Mouse (Mus musculus): ENCODE measurements around the gene Pabpn1l. TPM values are rescaled to one million over a fixed set of nuclear protein-coding genes. Genes with fewer than 3 reads are reported as not detected.

The Pabpn1l gene
- polyA plus RNA-seq, 1 experiment: 0.11 TPM

- 77% methylated on average over 6 of the region's 6 CpGs for WGBS
- no peak overlapping the region for H3K4me3 ChIP-seq (ENCODE audit: insufficient read depth, low read depth, low read length)
- no peaks in the 10 kb centered on the region for H3K36me3 ChIP-seq (ENCODE audit: control insufficient read depth, insufficient read depth, low read length)
- H3K27ac ChIP-seq (ENCODE audit: insufficient read depth, low read depth, low read length): no peak overlapping the region
- TF ChIP-seq CTCF (conservative IDR thresholded peaks at IDR 0.05; ENCODE audit: insufficient read depth, insufficient read length, low read depth, low read length) (no peak), POLR2A (IDR thresholded peaks at IDR 0.05; ENCODE audit: low read depth, low read length) (no peak)
- H3K27me3 ChIP-seq (replicated peaks; ENCODE audit: control insufficient read depth, insufficient read depth, low read length): no peaks in the 10 kb centered on the region
- peaks cover 3% of the 10 kb centered on the region; the same call in 1 of the 2 replicates for H3K4me1 ChIP-seq (ENCODE audit: control insufficient read depth, insufficient read depth, low read length)
- DNase-seq: no peak
These were observed 3.7 kb downstream of the Pabpn1l start for GRCm38 (mm10) chr8:122618660-122619378.

DNA sequence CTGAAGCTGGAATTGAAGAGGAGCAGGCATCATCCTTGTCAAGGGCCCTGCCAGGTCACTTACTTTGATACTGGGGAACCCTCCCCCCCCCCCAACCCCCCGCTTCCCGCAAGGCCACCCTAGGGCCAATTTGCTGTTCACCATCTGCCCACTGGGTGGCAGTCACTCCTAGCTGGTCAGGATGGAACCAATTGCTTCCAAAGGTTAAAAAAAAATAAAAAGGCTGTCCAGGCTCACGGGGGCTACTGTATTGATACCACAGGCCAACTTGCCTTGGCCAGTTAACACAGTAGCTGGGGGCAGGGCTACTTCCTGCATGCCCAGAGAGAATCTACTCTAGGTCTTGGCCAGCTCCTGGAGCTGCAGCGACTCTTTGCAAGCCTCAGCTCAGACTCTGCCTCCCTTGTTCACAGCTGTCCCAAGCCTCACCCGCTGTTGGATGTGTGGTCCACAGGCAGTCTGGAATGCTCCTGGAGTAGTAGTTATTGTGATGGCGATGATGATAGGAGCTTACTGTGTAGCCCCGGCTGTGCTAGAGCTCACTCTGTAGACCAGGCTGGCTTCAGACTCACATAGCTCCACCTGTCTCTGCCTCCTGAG, 4.5 kb downstream of the Pabpn1l start:
- Histone ChIP-seq H3K27me3 (replicated peaks; ENCODE audit: control insufficient read depth, insufficient read depth, low read length) (no peaks in the 10 kb centered on the region), H3K36me3 (ENCODE audit: control insufficient read depth, insufficient read depth, low read length) (no peaks in the 10 kb centered on the region), H3K4me1 (ENCODE audit: control insufficient read depth, insufficient read depth, low read length) (peaks cover 3% of the 10 kb centered on the region; the same call in 1 of the 2 replicates), H3K4me3 (ENCODE audit: insufficient read depth, low read depth, low read length) (no peak overlapping the region), H3K27ac (ENCODE audit: insufficient read depth, low read depth, low read length) (no peak overlapping the region)
- peak; percentile 85 for DNase-seq
- 29% methylated on average over 6 of the region's 7 CpGs for WGBS
- TF ChIP-seq CTCF (conservative IDR thresholded peaks at IDR 0.05; ENCODE audit: insufficient read depth, insufficient read length, low read depth, low read length): peak; percentile 73
- TF ChIP-seq POLR2A (IDR thresholded peaks at IDR 0.05; ENCODE audit: low read depth, low read length): no peak

DNA sequence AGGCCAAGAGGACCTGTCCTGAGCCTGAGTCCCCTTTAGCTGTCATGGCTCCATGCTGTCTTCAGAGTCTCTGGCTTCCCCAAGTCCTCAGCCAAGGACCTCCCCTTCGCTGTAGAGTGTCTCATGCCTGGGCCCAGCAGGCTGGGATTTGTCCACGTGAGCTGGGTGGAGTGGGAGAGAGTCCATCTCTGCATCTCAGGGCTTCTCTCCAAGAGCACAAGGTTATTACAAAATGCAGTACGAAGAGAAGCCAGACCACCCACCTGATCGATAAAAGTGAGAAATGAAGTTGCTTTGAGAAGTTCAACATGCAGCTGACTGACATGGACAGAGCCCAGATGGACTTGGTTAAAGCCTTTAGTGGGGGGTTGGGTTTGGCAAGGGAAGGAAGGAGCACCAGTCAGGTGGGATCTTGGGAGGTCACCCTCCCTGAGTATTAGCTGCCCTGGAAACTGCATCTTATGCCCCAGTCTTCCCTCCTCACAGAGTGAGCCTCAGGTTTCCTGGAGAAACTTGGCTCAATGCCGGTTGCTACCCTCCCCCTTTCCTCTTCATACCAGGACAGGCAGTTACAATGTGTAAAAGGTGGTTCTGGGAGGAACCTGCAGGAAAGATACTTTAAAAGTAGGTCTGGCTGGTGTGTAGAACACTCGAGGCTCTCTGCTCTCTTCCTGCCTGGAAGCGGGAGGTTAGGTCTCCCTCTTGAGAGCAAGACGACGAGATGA, 6.2 kb downstream of the Pabpn1l start:
- WGBS: 64% methylated on average over 9 of the region's 9 CpGs
- TF ChIP-seq CTCF (conservative IDR thresholded peaks at IDR 0.05; ENCODE audit: insufficient read depth, insufficient read length, low read depth, low read length) (no peak), POLR2A (IDR thresholded peaks at IDR 0.05; ENCODE audit: low read depth, low read length) (no peak)

DNA sequence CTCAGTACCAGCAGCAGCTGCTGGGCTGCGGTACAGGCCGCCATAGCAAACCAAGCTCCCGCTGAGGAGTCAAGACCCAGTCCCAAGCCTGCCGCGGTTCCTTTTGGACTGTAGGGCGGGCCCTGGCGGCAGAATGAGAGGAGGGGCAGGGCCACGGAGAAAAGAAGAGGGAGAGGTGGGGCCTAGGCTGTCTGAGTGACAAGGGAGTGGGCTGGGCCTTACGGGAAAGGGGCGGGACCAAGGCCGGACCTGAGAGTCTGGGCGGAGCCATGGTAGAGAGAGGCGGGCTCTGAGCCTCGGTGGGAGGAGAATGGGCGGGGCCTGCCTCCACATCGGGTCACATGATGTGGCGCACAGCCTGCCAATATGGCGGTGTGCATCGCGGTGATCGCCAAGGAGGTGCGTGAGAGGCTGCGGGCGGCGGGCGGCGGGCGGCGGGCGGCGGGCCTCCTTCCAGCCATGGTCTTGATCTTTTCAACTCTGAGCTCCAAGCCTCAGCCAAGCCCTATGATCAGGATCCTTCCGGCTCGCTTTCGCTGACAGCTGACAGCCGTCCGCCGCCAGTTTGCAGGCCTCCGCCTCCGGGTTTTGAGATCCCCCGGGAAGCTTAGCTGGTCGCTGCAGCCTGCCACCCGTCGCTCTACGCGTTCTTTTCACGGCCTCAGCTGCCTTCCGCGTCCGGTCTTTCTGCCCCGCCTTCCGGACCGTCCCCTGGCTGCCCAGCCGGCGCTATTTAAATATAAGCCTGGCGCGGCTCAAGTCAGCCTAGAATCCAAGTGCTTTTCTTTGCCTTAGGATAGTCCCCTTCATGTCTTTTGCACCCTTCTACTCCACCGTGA, 11.0 kb downstream of the Pabpn1l start, which contains the start of the genes Galns and Trappc2l:
Gene Galns (minus strand): TSS at position 169 of the 839 bp plus-strand sequence.
Gene Trappc2l (plus strand): TSS at position 346 of the 839 bp plus-strand sequence.
- TF ChIP-seq POLR2A (IDR thresholded peaks at IDR 0.05; ENCODE audit: low read depth, low read length) (peak; percentile 43), CTCF (conservative IDR thresholded peaks at IDR 0.05; ENCODE audit: insufficient read depth, insufficient read length, low read depth, low read length) (peak; percentile 35; the same call in 1 of the 2 replicates)
- peak within 1 kb of the TSS; percentile 77 for H3K4me3 ChIP-seq (ENCODE audit: insufficient read depth, low read depth, low read length)
- no peaks in the 10 kb centered on the region for H3K27me3 ChIP-seq (replicated peaks; ENCODE audit: control insufficient read depth, insufficient read depth, low read length)
- H3K4me1 ChIP-seq (ENCODE audit: control insufficient read depth, insufficient read depth, low read length): peaks cover 19% of the 10 kb centered on the region
- under 1% methylated on average over 57 of the region's 57 CpGs for WGBS
- H3K36me3 ChIP-seq (ENCODE audit: control insufficient read depth, insufficient read depth, low read length): no peaks in the 10 kb centered on the region
- peak; percentile 98 for DNase-seq
- H3K27ac ChIP-seq (ENCODE audit: insufficient read depth, low read depth, low read length): peak within 1 kb of the TSS; percentile 66

More for the DNA sequence above, 6.2 kb downstream of the Pabpn1l start:
- DNase-seq: no peak
- Histone ChIP-seq H3K27ac (ENCODE audit: insufficient read depth, low read depth, low read length) (no peak overlapping the region), H3K36me3 (ENCODE audit: control insufficient read depth, insufficient read depth, low read length) (no peaks in the 10 kb centered on the region), H3K4me3 (ENCODE audit: insufficient read depth, low read depth, low read length) (no peak overlapping the region), H3K4me1 (ENCODE audit: control insufficient read depth, insufficient read depth, low read length) (peaks cover 10% of the 10 kb centered on the region; the same call in 1 of the 2 replicates), H3K27me3 (replicated peaks; ENCODE audit: control insufficient read depth, insufficient read depth, low read length) (no peaks in the 10 kb centered on the region)

- 4% methylated on average over 20 of the region's 20 CpGs for WGBS
- H3K36me3 ChIP-seq (ENCODE audit: control insufficient read depth, insufficient read depth, low read length): no peaks in the 10 kb centered on the region
- peak overlapping the region; percentile 77 for H3K4me3 ChIP-seq (ENCODE audit: insufficient read depth, low read depth, low read length)
- H3K27ac ChIP-seq (ENCODE audit: insufficient read depth, low read depth, low read length): peak overlapping the region; percentile 57
- peak; percentile 49 for DNase-seq
- no peak for TF ChIP-seq CTCF (conservative IDR thresholded peaks at IDR 0.05; ENCODE audit: insufficient read depth, insufficient read length, low read depth, low read length)
- no peak for TF ChIP-seq POLR2A (IDR thresholded peaks at IDR 0.05; ENCODE audit: low read depth, low read length)
- no peaks in the 10 kb centered on the region for H3K27me3 ChIP-seq (replicated peaks; ENCODE audit: control insufficient read depth, insufficient read depth, low read length)
- H3K4me1 ChIP-seq (ENCODE audit: control insufficient read depth, insufficient read depth, low read length): peaks cover 19% of the 10 kb centered on the region
These were observed 11.8 kb downstream of the Pabpn1l start for GRCm38 (mm10) chr8:122610612-122611277.

GRCm38 (mm10) chr8:122610209-122610608, 12.3 kb downstream of the Pabpn1l start:
- no peak for DNase-seq
- TF ChIP-seq POLR2A (IDR thresholded peaks at IDR 0.05; ENCODE audit: low read depth, low read length) (no peak), CTCF (conservative IDR thresholded peaks at IDR 0.05; ENCODE audit: insufficient read depth, insufficient read length, low read depth, low read length) (no peak)
- Histone ChIP-seq H3K27me3 (replicated peaks; ENCODE audit: control insufficient read depth, insufficient read depth, low read length) (no peaks in the 10 kb centered on the region), H3K4me1 (ENCODE audit: control insufficient read depth, insufficient read depth, low read length) (peaks cover 19% of the 10 kb centered on the region), H3K27ac (ENCODE audit: insufficient read depth, low read depth, low read length) (no peak overlapping the region), H3K36me3 (ENCODE audit: control insufficient read depth, insufficient read depth, low read length) (no peaks in the 10 kb centered on the region), H3K4me3 (ENCODE audit: insufficient read depth, low read depth, low read length) (peak overlapping the region; percentile 35)
- WGBS: 62% methylated on average over 4 of the region's 4 CpGs

Measured in kidney, adult 2 months (tissue).